Mouse (Mus musculus): ENCODE measurements at regions not wholly inside any gene's neighbourhood (a gene's known extent, or its start where the extent isn't known, plus 50 kb on each side); places are given as distances from the start of the nearest gene placed in this dataset.

DNA sequence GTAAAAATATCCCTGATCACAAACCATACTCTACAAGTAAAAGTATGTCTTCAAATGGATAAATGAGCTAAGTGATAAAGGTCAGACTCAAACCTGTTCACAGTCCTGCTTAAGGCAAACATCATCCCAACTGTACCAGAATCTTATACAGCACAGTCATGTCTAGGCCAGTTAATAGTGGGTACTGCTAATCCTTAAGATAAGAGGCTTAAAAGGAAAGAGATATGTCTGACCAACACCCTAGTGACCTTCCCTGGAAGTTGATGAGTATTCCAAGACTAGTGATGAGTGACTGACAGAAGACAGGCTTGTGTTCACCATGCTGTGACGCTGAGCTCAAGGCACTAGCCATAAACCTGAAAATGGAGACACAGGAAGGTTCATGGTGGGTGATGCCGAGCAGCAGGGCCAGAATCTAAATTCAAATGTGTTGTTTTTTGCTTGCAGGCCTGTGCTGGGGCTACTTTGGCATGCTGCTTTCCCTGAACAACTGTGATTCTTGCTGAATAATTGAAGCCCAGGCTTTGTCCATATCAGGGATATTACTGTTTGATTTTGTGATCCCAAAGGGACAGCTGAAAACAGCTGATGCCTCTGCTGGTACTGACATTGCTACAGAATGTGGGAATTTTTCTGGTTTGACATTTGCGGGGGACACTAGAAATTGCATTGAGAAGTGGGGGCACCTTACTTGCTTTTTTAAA, 699.9 kb downstream of the 1700064H15Rik start:
- TF ChIP-seq POLR2A (IDR thresholded peaks at IDR 0.05; ENCODE audit: extremely low read depth, insufficient read depth, low read length) (no peak), CTCF (IDR thresholded peaks at IDR 0.05; ENCODE audit: low read depth, low read length) (no peak)
